Mouse (Mus musculus): ENCODE measurements at regions not wholly inside any gene's neighbourhood (a gene's known extent, or its start where the extent isn't known, plus 50 kb on each side); places are given as distances from the start of the nearest gene placed in this dataset.

GRCm38 (mm10) chr14:62022193-62022592 is 270.2 kb upstream of the Rnaseh2b start:
- TF ChIP-seq GATA1 (IDR thresholded peaks at IDR 0.05; ENCODE audit: borderline replicate concordance, low read length) = no peak
- no peak for TF ChIP-seq FLI1 (IDR thresholded peaks at IDR 0.05; ENCODE audit: low read length)

Measured in megakaryocyte, embryonic 14.5 days (primary cell).